Mouse (Mus musculus): ENCODE measurements around the gene Vps52. TPM values are rescaled to one million over a fixed set of nuclear protein-coding genes. Genes with fewer than 3 reads are reported as not detected.

Gene Vps52
- polyA plus RNA-seq, 1 experiment from 2014 or later: 31.5 TPM

DNA sequence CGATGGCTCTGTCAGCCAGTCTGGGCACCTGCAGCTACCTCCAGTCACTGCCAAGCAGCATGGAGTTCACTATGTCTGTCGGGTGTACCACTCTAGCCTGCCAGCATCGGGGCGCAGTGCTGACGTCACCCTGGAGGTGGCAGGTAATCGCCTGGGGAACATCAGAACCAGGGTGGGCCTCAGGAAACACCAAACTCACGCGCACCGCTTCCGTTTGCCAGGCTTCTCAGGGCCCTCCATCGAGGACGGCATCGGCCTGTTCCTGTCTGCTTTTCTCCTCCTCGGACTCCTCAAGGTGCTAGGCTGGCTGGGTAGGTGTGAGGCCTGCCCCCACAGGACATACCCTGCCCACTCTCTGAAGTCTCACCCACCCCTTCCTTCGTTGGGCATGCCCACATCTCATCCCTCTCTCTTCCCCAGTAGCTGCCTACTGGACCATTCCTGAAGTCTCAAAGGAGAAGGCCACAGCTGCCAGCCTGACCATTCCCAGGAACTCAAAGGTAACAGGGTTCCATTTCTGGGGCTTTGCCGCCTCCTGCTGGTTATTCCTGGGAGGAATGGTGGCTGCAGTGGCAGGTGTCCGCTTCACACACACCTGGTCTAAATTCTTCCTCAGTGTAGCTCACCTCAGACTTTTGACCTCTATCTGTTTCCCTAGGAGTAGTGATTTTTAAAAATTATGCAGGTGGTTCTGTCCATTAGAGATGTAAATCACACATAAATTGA is 29.2 kb upstream of the Vps52 start:
- 79% methylated on average over 17 of the region's 17 CpGs for WGBS
- Histone ChIP-seq H3K4me3 (ENCODE audit: low read depth, low read length) (no peak overlapping the region), H3K27me3 (ENCODE audit: control insufficient read depth, insufficient read depth, low read length) (no peaks in the 10 kb centered on the region), H3K4me2 (replicated peaks; ENCODE audit: low read depth, low read length) (no peak overlapping the region), H3K9ac (replicated peaks; ENCODE audit: low read depth, low read length) (no peak overlapping the region), H3K9me3 (ENCODE audit: control insufficient read depth, low read depth, low read length) (no peaks in the 10 kb centered on the region), H3K36me3 (ENCODE audit: control insufficient read depth, insufficient read depth, low read length) (0 out of 2 replicates have a peak, but pooled peaks cover 3% of the 10 kb centered on the region), H3K4me1 (ENCODE audit: control insufficient read depth, insufficient read depth, low read length) (peaks cover 11% of the 10 kb centered on the region), H3K27ac (ENCODE audit: low read length) (no peak overlapping the region)
- ATAC-seq (ENCODE audit: insufficient number of reproducible peaks, insufficient read depth, low FRiP score, low read depth): no peak

- Histone ChIP-seq H3K4me3 (ENCODE audit: low read depth, low read length) (peak overlapping the region; percentile 94), H3K36me3 (ENCODE audit: control insufficient read depth, insufficient read depth, low read length) (peaks cover 4% of the 10 kb centered on the region), H3K9ac (replicated peaks; ENCODE audit: low read depth, low read length) (peak overlapping the region; percentile 77), H3K27ac (ENCODE audit: low read length) (no peak overlapping the region), H3K9me3 (ENCODE audit: control insufficient read depth, low read depth, low read length) (no peaks in the 10 kb centered on the region), H3K27me3 (ENCODE audit: control insufficient read depth, insufficient read depth, low read length) (no peaks in the 10 kb centered on the region), H3K4me1 (ENCODE audit: control insufficient read depth, insufficient read depth, low read length) (peaks cover 12% of the 10 kb centered on the region), H3K4me2 (replicated peaks; ENCODE audit: low read depth, low read length) (peak overlapping the region; percentile 98)
- WGBS: 61% methylated on average over 21 of the region's 21 CpGs
- no peak for ATAC-seq (ENCODE audit: insufficient number of reproducible peaks, insufficient read depth, low FRiP score, low read depth)
Observed at GRCm38 (mm10) chr17:33928251-33928947, 27.2 kb upstream of the Vps52 start.

- Histone ChIP-seq H3K9me3 (ENCODE audit: control insufficient read depth, low read depth, low read length) (no peaks in the 10 kb centered on the region), H3K36me3 (ENCODE audit: control insufficient read depth, insufficient read depth, low read length) (peaks cover 7% of the 10 kb centered on the region), H3K9ac (replicated peaks; ENCODE audit: low read depth, low read length) (peak within 1 kb of the TSS; percentile 87), H3K4me2 (replicated peaks; ENCODE audit: low read depth, low read length) (peak within 1 kb of the TSS; percentile 98), H3K4me3 (ENCODE audit: low read depth, low read length) (peak within 1 kb of the TSS; percentile 94), H3K27me3 (ENCODE audit: control insufficient read depth, insufficient read depth, low read length) (no peaks in the 10 kb centered on the region), H3K27ac (ENCODE audit: low read length) (peak within 1 kb of the TSS; percentile 95), H3K4me1 (ENCODE audit: control insufficient read depth, insufficient read depth, low read length) (peaks cover 12% of the 10 kb centered on the region)
- under 1% methylated on average over 71 of the region's 80 CpGs for WGBS
- peak; percentile 84 for ATAC-seq (ENCODE audit: insufficient number of reproducible peaks, insufficient read depth, low FRiP score, low read depth)
Observed at GRCm38 (mm10) chr17:33929371-33930279, 26.0 kb upstream of the Vps52 start, which contains the start of gene Rgl2. Rgl2 (plus strand) TSS chr17:33929543.

- H3K27ac ChIP-seq (ENCODE audit: low read length): peak overlapping the region; percentile 95
- ATAC-seq (ENCODE audit: insufficient number of reproducible peaks, insufficient read depth, low FRiP score, low read depth): 0 out of 2 replicates have a peak, but pooled peaks have one; percentile 14
- peak overlapping the region; percentile 94 for H3K4me3 ChIP-seq (ENCODE audit: low read depth, low read length)
- peaks cover 12% of the 10 kb centered on the region for H3K4me1 ChIP-seq (ENCODE audit: control insufficient read depth, insufficient read depth, low read length)
- no peaks in the 10 kb centered on the region for H3K27me3 ChIP-seq (ENCODE audit: control insufficient read depth, insufficient read depth, low read length)
- peak overlapping the region; percentile 87 for H3K9ac ChIP-seq (replicated peaks; ENCODE audit: low read depth, low read length)
- WGBS: 1% methylated on average over 44 of the region's 45 CpGs
- peak overlapping the region; percentile 98 for H3K4me2 ChIP-seq (replicated peaks; ENCODE audit: low read depth, low read length)
- H3K9me3 ChIP-seq (ENCODE audit: control insufficient read depth, low read depth, low read length): no peaks in the 10 kb centered on the region
- peaks cover 7% of the 10 kb centered on the region for H3K36me3 ChIP-seq (ENCODE audit: control insufficient read depth, insufficient read depth, low read length)
Observed at GRCm38 (mm10) chr17:33930280-33931158, 25.1 kb upstream of the Vps52 start.

GRCm38 (mm10) chr17:33931159-33931866 is 24.3 kb upstream of the Vps52 start:
- Histone ChIP-seq H3K9me3 (ENCODE audit: control insufficient read depth, low read depth, low read length) (no peaks in the 10 kb centered on the region), H3K4me3 (ENCODE audit: low read depth, low read length) (peak overlapping the region; percentile 94), H3K4me1 (ENCODE audit: control insufficient read depth, insufficient read depth, low read length) (peaks cover 12% of the 10 kb centered on the region), H3K36me3 (ENCODE audit: control insufficient read depth, insufficient read depth, low read length) (peaks cover 7% of the 10 kb centered on the region), H3K4me2 (replicated peaks; ENCODE audit: low read depth, low read length) (peak overlapping the region; percentile 98), H3K9ac (replicated peaks; ENCODE audit: low read depth, low read length) (peak overlapping the region; percentile 87; the same call in 1 of the 2 replicates), H3K27me3 (ENCODE audit: control insufficient read depth, insufficient read depth, low read length) (no peaks in the 10 kb centered on the region), H3K27ac (ENCODE audit: low read length) (peak overlapping the region; percentile 6; the same call in 1 of the 2 replicates)
- WGBS: 30% methylated on average over 18 of the region's 18 CpGs
- ATAC-seq (ENCODE audit: insufficient number of reproducible peaks, insufficient read depth, low FRiP score, low read depth): no peak

DNA sequence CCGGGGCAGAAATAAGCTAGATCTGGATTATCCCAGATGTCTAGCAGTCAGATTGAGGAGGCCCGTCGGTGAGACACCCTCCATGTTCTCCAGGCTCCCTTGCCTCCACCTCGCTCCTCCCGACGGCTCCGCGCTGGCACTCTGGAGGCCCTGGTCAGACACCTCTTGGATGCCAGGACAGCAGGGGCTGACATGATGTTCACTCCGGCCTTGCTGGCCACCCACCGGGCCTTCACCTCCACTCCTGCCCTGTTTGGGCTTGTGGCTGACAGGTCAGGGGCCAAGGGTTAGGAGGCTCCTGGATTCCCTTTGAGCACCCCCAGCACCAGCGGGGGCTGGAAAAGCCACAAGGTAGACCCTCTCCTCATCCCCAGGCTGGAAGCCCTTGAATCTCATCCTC is 23.7 kb upstream of the Vps52 start:
- Histone ChIP-seq H3K4me2 (replicated peaks; ENCODE audit: low read depth, low read length) (no peak overlapping the region), H3K9me3 (ENCODE audit: control insufficient read depth, low read depth, low read length) (no peaks in the 10 kb centered on the region), H3K36me3 (ENCODE audit: control insufficient read depth, insufficient read depth, low read length) (peaks cover 5% of the 10 kb centered on the region), H3K9ac (replicated peaks; ENCODE audit: low read depth, low read length) (no peak overlapping the region), H3K27me3 (ENCODE audit: control insufficient read depth, insufficient read depth, low read length) (no peaks in the 10 kb centered on the region), H3K4me3 (ENCODE audit: low read depth, low read length) (no peak overlapping the region), H3K4me1 (ENCODE audit: control insufficient read depth, insufficient read depth, low read length) (peaks cover 12% of the 10 kb centered on the region), H3K27ac (ENCODE audit: low read length) (no peak overlapping the region)
- ATAC-seq (ENCODE audit: insufficient number of reproducible peaks, insufficient read depth, low FRiP score, low read depth): no peak
- WGBS: 90% methylated on average over 11 of the region's 11 CpGs

DNA sequence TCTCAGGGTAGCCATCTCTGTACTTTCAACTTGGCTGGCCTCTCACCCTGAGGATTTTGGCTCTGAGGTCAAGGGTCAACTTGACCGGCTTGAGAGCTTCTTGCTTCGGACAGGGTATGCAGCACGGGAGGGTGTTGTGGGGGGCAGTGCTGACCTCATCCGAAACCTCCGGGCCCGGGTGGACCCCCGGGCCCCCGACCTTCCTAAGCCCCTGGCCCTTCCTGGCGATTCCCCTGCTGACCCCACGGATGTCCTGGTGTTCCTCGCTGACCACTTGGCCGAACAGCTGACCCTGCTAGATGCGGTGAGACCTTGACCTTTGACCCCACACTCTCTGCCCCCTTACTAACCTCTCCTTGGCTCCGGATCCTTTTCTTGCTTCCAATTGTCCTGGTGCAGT is 23.2 kb upstream of the Vps52 start:
- Histone ChIP-seq H3K27ac (ENCODE audit: low read length) (no peak overlapping the region), H3K9ac (replicated peaks; ENCODE audit: low read depth, low read length) (no peak overlapping the region), H3K4me1 (ENCODE audit: control insufficient read depth, insufficient read depth, low read length) (peaks cover 12% of the 10 kb centered on the region), H3K27me3 (ENCODE audit: control insufficient read depth, insufficient read depth, low read length) (no peaks in the 10 kb centered on the region), H3K36me3 (ENCODE audit: control insufficient read depth, insufficient read depth, low read length) (peaks cover 7% of the 10 kb centered on the region), H3K4me2 (replicated peaks; ENCODE audit: low read depth, low read length) (no peak overlapping the region), H3K9me3 (ENCODE audit: control insufficient read depth, low read depth, low read length) (no peaks in the 10 kb centered on the region), H3K4me3 (ENCODE audit: low read depth, low read length) (no peak overlapping the region)
- WGBS: 86% methylated on average over 14 of the region's 14 CpGs
- ATAC-seq (ENCODE audit: insufficient number of reproducible peaks, insufficient read depth, low FRiP score, low read depth): no peak
